Mouse (Mus musculus): ENCODE data around the gene Zfp526. TPM values are rescaled to one million over a fixed set of nuclear protein-coding genes. Genes with fewer than 3 reads are reported as not detected.
A peak's percentile ranks its signal among the peaks of the same experiment; 100 is the strongest.

Gene Zfp526
- polyA plus RNA-seq, 1 experiment: 6.5 TPM

DNA sequence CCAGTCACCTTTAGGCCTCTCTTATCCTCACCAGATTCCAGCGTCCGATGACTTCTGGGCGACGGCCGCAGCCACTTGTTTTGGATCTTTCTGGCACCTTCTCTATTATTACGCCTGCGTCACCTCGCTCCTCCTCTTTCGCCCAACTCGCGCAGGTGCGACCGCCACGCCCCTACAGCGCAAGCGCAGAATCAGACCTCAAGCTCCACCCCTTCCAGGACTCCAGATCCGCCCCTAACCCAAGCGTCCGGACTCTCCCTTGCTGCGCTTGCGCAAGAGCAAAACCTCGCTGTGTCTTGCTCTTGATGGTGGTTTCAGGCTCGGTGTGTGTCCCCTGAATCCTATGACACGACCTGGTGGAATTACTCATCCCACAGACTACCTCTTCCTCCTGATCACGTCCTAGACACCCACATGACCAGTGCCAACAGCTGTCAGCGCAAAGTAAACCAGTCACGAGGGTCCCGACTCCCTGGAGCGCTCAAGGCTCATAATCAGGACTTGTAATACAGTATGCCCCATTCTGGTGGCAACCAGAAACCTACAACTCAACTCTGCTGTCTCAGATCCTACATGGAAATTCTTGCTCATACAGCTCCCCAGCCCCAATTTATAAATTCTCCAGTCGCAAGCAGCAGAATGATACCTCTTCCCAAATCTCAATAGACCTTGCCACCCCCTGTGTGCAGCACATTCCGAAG is 1.3 kb upstream of the Zfp526 start:
- Histone ChIP-seq H3K9ac (ENCODE audit: low read depth, poor library complexity, severe bottlenecking) (peak overlapping the region; percentile 59), H3K4me3 (ENCODE audit: low read depth, low read length) (peak overlapping the region; percentile 87), H3K9me3 (replicated peaks; ENCODE audit: control insufficient read depth, insufficient read depth, low read length, poor library complexity, severe bottlenecking) (no peaks in the 10 kb centered on the region), H3K27me3 (ENCODE audit: control insufficient read depth, insufficient read depth, low read length, poor library complexity, severe bottlenecking) (no peaks in the 10 kb centered on the region), H3K27ac (ENCODE audit: insufficient read depth, low read length) (peak overlapping the region; percentile 55), H3K36me3 (ENCODE audit: control insufficient read depth, insufficient read depth, low read length, poor library complexity, severe bottlenecking) (no peaks in the 10 kb centered on the region; the same call in 1 of the 2 replicates), H3K4me1 (ENCODE audit: control insufficient read depth, insufficient read depth, low read length) (peaks cover 6% of the 10 kb centered on the region)
- TF ChIP-seq EP300 (IDR thresholded peaks at IDR 0.05; ENCODE audit: insufficient read depth, low read depth, low read length) (no peak), POLR2A (IDR thresholded peaks at IDR 0.05; ENCODE audit: insufficient read depth, low read length) (peak; percentile 10)

DNA sequence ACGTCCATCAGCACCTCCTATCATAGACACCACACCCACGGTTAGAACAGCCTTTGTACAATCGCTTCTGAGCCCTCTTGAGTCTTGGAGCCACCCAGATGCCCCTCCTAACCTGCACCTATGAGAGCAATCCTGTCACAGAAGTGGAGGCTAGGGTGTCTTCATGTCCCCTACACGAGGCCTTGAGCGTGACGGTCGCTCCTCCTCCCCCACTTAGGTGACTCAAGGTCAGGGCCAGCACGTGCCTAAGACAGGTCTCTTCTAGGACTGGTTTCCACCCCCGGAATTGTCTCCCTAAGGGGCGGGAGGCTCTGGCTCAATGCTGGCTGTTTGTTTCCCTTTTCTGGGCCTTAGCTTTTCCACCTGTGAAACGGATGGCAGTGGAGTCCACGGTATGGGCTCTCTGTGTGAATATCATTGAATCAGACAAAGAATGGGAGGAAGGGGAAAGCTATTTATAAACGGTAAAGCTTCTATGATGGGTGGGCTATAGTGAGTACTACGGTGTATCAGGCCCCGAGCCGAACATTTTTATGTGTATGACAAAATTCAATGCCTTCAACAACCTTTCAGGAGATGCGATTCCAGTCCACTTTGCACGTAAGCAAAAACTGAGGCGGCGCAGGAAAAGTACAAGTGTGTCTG is 646 bp upstream of the Zfp526 start, which contains the start of gene Dedd2:
Gene Dedd2 (minus strand): TSS at position 159 of the 645 bp plus-strand sequence.
- TF ChIP-seq EP300 (IDR thresholded peaks at IDR 0.05; ENCODE audit: insufficient read depth, low read depth, low read length) (no peak), CTCF (IDR thresholded peaks at IDR 0.05; ENCODE audit: low read depth, low read length) (no peak), POLR2A (IDR thresholded peaks at IDR 0.05; ENCODE audit: insufficient read depth, low read length) (no peak)
- Histone ChIP-seq H3K36me3 (ENCODE audit: control insufficient read depth, insufficient read depth, low read length, poor library complexity, severe bottlenecking) (no peaks in the 10 kb centered on the region; the same call in 1 of the 2 replicates), H3K4me3 (ENCODE audit: low read depth, low read length) (peak within 1 kb of the TSS; percentile 87), H3K9me3 (replicated peaks; ENCODE audit: control insufficient read depth, insufficient read depth, low read length, poor library complexity, severe bottlenecking) (no peaks in the 10 kb centered on the region), H3K27me3 (ENCODE audit: control insufficient read depth, insufficient read depth, low read length, poor library complexity, severe bottlenecking) (no peaks in the 10 kb centered on the region), H3K27ac (ENCODE audit: insufficient read depth, low read length) (peak within 1 kb of the TSS; percentile 55), H3K9ac (ENCODE audit: low read depth, poor library complexity, severe bottlenecking) (peak within 1 kb of the TSS; percentile 59), H3K4me1 (ENCODE audit: control insufficient read depth, insufficient read depth, low read length) (peaks cover 4% of the 10 kb centered on the region)

DNA sequence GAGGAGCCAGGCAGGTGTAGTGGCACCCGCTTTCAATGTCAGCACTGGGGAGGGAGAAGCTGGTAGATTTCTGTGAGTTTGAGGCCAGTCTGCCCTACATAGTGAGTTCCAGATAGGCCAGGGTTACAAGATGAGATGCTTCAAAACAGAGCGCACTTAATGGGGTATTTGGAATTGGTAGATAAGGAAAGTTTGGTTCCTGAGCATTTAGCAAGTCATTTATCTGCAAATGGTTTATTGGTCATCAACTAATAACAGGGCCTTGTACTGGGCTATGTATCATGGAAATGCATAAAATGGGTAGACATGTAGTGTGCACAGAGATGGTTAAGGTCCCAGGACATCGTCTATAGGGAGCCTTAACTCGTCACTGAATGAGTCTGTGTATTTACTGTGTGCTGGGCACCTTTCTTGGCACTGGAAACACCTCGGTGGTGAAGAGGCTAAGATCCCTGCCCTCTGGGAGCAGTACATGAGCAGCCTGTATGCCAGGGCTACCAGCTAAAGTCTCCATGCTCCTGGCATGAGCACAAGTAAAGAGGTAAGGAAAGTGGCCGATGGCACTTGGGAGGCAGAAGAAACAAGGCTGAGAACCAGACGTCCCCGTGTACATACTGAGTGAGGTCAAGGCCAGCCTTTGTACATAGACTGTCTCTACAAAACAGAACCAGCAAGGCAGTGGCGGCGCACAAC is 1.2 kb downstream of the Zfp526 start:
- Histone ChIP-seq H3K9me3 (replicated peaks; ENCODE audit: control insufficient read depth, insufficient read depth, low read length, poor library complexity, severe bottlenecking) (no peaks in the 10 kb centered on the region), H3K27ac (ENCODE audit: insufficient read depth, low read length) (no peak overlapping the region), H3K4me3 (ENCODE audit: low read depth, low read length) (no peak overlapping the region), H3K27me3 (ENCODE audit: control insufficient read depth, insufficient read depth, low read length, poor library complexity, severe bottlenecking) (no peaks in the 10 kb centered on the region), H3K9ac (ENCODE audit: low read depth, poor library complexity, severe bottlenecking) (peak overlapping the region; percentile 59; the same call in 1 of the 2 replicates), H3K36me3 (ENCODE audit: control insufficient read depth, insufficient read depth, low read length, poor library complexity, severe bottlenecking) (peaks cover 4% of the 10 kb centered on the region; the same call in 1 of the 2 replicates), H3K4me1 (ENCODE audit: control insufficient read depth, insufficient read depth, low read length) (peaks cover 4% of the 10 kb centered on the region)
- TF ChIP-seq CTCF (IDR thresholded peaks at IDR 0.05; ENCODE audit: low read depth, low read length): no peak
- TF ChIP-seq POLR2A (IDR thresholded peaks at IDR 0.05; ENCODE audit: insufficient read depth, low read length): no peak
- no peak for TF ChIP-seq EP300 (IDR thresholded peaks at IDR 0.05; ENCODE audit: insufficient read depth, low read depth, low read length)

DNA sequence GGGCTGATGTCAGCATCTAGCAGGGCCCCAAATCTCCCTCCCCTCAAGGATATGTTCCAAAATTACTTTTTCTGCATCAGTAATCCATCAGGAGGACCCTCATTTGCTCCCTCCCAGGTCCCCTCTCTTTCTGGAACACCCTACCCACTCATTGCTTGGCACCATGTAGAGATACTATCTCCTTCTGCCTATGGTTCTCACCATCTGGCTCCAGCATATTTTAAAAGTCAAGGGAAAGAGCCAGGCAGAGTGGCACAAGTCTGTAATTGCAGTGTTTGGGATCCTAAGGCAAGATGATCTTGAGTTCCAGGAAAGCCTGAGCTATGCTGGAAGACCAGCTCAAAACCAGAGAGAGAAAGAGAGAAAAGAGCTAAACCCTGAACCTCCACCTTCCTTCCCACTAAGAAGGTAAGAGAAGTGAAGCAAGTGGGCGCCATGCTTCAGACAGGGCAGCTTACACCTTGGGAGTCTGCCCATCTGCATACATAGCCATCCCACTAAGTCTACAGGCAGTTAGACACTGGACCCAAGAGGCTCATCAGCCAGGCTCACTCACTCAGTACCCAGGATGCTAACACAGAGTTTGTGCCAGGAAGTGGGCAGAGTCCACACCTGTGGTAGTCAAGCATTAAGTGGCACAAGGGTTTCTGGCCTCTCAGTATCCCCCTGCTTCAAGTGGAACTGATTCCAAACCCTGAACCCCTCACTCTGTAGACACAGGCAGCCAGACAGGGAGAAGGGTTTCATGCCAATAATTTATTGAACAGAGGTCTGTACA is 6.5 kb downstream of the Zfp526 start:
- Histone ChIP-seq H3K4me3 (ENCODE audit: low read depth, low read length) (no peak overlapping the region), H3K9ac (ENCODE audit: low read depth, poor library complexity, severe bottlenecking) (no peak overlapping the region), H3K4me1 (ENCODE audit: control insufficient read depth, insufficient read depth, low read length) (no peaks in the 10 kb centered on the region), H3K36me3 (ENCODE audit: control insufficient read depth, insufficient read depth, low read length, poor library complexity, severe bottlenecking) (peaks cover 32% of the 10 kb centered on the region), H3K27me3 (ENCODE audit: control insufficient read depth, insufficient read depth, low read length, poor library complexity, severe bottlenecking) (no peaks in the 10 kb centered on the region), H3K9me3 (replicated peaks; ENCODE audit: control insufficient read depth, insufficient read depth, low read length, poor library complexity, severe bottlenecking) (no peaks in the 10 kb centered on the region), H3K27ac (ENCODE audit: insufficient read depth, low read length) (no peak overlapping the region)
- TF ChIP-seq POLR2A (IDR thresholded peaks at IDR 0.05; ENCODE audit: insufficient read depth, low read length): no peak
- no peak for TF ChIP-seq CTCF (IDR thresholded peaks at IDR 0.05; ENCODE audit: low read depth, low read length)
- TF ChIP-seq EP300 (IDR thresholded peaks at IDR 0.05; ENCODE audit: insufficient read depth, low read depth, low read length): no peak

DNA sequence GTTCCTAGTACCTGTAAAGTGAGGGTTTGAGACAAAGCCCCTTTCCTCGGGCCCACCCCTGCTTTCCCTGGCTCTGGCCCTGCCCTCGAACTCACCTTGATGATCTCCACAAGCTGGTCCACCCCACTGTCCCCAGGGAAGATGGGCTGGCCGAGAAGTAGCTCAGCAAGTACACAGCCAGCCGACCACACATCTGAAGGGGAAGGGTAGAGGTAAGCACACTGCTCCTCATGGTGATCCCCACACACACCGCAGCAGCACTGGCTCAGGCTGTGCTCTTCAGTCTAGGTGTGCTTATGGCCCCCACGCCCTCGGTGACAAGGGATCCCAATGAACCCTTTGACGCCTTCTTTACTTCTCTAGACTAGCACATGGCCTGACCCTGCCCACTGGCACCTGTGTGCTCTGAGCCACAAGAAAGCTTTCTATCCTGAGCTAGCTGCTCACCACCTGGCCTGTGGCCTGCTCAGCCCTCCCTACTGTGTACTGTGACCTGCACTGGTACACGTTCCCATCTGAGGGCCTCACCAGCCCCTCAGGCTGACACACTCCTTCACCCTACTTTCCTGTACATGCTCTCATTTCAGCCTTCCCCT is 9.6 kb downstream of the Zfp526 start:
- Histone ChIP-seq H3K27ac (ENCODE audit: insufficient read depth, low read length) (no peak overlapping the region), H3K36me3 (ENCODE audit: control insufficient read depth, insufficient read depth, low read length, poor library complexity, severe bottlenecking) (peaks cover 37% of the 10 kb centered on the region), H3K27me3 (ENCODE audit: control insufficient read depth, insufficient read depth, low read length, poor library complexity, severe bottlenecking) (no peaks in the 10 kb centered on the region), H3K9ac (ENCODE audit: low read depth, poor library complexity, severe bottlenecking) (no peak overlapping the region), H3K4me3 (ENCODE audit: low read depth, low read length) (no peak overlapping the region), H3K4me1 (ENCODE audit: control insufficient read depth, insufficient read depth, low read length) (no peaks in the 10 kb centered on the region), H3K9me3 (replicated peaks; ENCODE audit: control insufficient read depth, insufficient read depth, low read length, poor library complexity, severe bottlenecking) (no peaks in the 10 kb centered on the region)
- TF ChIP-seq CTCF (IDR thresholded peaks at IDR 0.05; ENCODE audit: low read depth, low read length) (no peak), EP300 (IDR thresholded peaks at IDR 0.05; ENCODE audit: insufficient read depth, low read depth, low read length) (no peak), POLR2A (IDR thresholded peaks at IDR 0.05; ENCODE audit: insufficient read depth, low read length) (no peak)

Data from ES-Bruce4 (cell line).